Mouse (Mus musculus): ENCODE data around the gene Timm8a1. TPM values are rescaled to one million over a fixed set of nuclear protein-coding genes. Genes with fewer than 3 reads are reported as not detected.

The Timm8a1 gene
- polyA plus RNA-seq (2021; fragmentation: Nextera tagmentation): 25.1 and 27.0 TPM in 2 replicates
- long read RNA-seq, experiment 1, transcript Timm8a1-201 (2 exons, 1,421 nt): major isoform, 46 of 50 reads
- long read RNA-seq, experiment 1, partial matches to known transcripts: 4 of 50 reads
- long read RNA-seq, experiment 1, other reads (novel, unspliced or antisense): 0 of 50 reads
- long read RNA-seq, experiment 2, transcript Timm8a1-201 (2 exons, 1,421 nt): major isoform, 77 of 77 reads
- long read RNA-seq, experiment 2, partial matches to known transcripts: 0 of 77 reads
- long read RNA-seq, experiment 2, other reads (novel, unspliced or antisense): 0 of 77 reads

GRCm38 (mm10) chrX:134541145-134541954, at the start of gene Timm8a1:
TSS of gene Timm8a1 (minus strand) at chrX:134541865.

GRCm38 (mm10) chrX:134585103-134586002, 43.7 kb upstream of the Timm8a1 start, which contains the start of gene Rpl36a:
TSS of gene Rpl36a (plus strand) at chrX:134585654.

GRCm38 (mm10) chrX:134582888-134583669, 41.4 kb upstream of the Timm8a1 start, which contains the start of gene Btk:
TSS of gene Btk (minus strand) at chrX:134583570.

Other genes starting within 250 kb of the Timm8a1 start
- gene Tmem35a, start 246.6 kb downstream of the Timm8a1 start, polyA plus RNA-seq (2021; fragmentation: Nextera tagmentation): 57.6 and 58.7 TPM in 2 replicates
- 0.14 and 0.43 TPM in 2 replicates for gene Cenpi, start 233.8 kb downstream of the Timm8a1 start, polyA plus RNA-seq (2021; fragmentation: Nextera tagmentation)
- 9.5 and 9.9 TPM in 2 replicates for gene Drp2, start 137.3 kb downstream of the Timm8a1 start, polyA plus RNA-seq (2021; fragmentation: Nextera tagmentation)
- gene Taf7l, start 65.4 kb downstream of the Timm8a1 start, polyA plus RNA-seq (2021; fragmentation: Nextera tagmentation): not detected in 2 replicates
- gene Btk, start 41.7 kb upstream of the Timm8a1 start, polyA plus RNA-seq (2021; fragmentation: Nextera tagmentation): 0.48 and 0.64 TPM in 2 replicates
- gene Rpl36a, start 43.8 kb upstream of the Timm8a1 start, polyA plus RNA-seq (2021; fragmentation: Nextera tagmentation): 1,308 and 1,334 TPM in 2 replicates
- 1.3 and 1.9 TPM in 2 replicates for gene Gla, start 59.3 kb upstream of the Timm8a1 start, polyA plus RNA-seq (2021; fragmentation: Nextera tagmentation)
- gene Hnrnph2, start 59.3 kb upstream of the Timm8a1 start, polyA plus RNA-seq (2021; fragmentation: Nextera tagmentation): 76.5 and 84.8 TPM in 2 replicates
- gene Armcx4, start 144.7 kb upstream of the Timm8a1 start, polyA plus RNA-seq (2021; fragmentation: Nextera tagmentation): 1.5 and 1.6 TPM in 2 replicates
- 35.4 and 35.9 TPM in 2 replicates for gene Armcx1, start 176.1 kb upstream of the Timm8a1 start, polyA plus RNA-seq (2021; fragmentation: Nextera tagmentation)
- gene Armcx6, start 209.6 kb upstream of the Timm8a1 start, polyA plus RNA-seq (2021; fragmentation: Nextera tagmentation): 2.3 and 3.8 TPM in 2 replicates
- 53.5 and 57.6 TPM in 2 replicates for gene Armcx3, start 214.7 kb upstream of the Timm8a1 start, polyA plus RNA-seq (2021; fragmentation: Nextera tagmentation)